Mouse (Mus musculus) ZHBTc4 (cell line): Measurements from ENCODE around the gene Gsk3a.

ENCODE experiments used
- DNase-seq: peaks from one replicate; pipeline ENCODE4 v3.0.0-alpha.2; 2011; ENCODE audit warnings: low read depth, low spot score

Gsk3a gene

DNA sequence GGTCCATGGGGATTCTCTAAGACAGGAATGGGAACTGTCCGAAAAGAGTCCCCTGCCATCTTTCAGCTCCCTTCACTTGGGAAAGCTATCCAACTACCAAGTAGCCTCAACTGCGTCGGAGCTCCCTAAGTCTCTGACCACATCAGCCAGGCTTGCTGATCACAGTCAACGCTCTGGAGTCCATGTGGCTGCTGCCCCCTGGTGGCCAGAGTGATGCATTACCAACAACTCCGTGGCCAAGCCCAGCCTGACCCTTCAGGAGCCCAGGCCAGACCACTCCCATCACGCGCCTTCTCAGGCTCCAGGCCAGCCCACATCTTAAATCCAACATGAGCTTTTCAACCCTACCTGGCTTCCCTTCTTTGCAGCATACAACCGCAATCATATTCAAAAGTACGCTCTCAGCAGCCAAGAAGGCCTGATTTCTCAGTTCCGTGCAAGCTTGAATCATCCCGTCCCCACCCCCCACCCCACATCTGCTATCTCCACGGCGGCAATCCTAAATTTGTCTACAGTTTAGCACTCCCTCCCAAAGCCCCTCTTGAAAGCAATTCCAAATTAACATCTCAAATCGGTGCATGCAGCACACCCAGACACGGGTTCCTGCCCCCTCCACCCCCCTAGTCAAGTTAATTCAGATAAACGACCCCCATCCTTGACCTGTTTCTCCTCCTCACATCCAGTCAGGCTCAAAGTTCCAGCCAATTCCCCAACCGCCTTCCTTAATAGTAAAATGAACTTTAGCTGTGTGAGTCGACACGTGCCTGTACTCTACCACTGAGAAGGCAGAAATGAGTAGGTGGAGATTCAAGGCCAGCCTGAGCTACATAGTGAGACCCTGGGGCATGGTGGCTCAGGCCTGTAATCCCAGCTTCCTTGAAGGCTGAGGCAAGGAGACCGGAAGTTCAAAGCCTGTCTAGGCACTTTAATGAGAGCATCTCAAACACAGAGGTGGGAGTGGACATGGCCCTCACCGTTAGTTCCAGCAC lies 49.7 kb downstream of the Gsk3a start:
- peak; percentile 96 for DNase-seq

GRCm38 (mm10) chr7:25184091-25184490 lies 53.6 kb downstream of the Gsk3a start:
- no peak for DNase-seq

DNA sequence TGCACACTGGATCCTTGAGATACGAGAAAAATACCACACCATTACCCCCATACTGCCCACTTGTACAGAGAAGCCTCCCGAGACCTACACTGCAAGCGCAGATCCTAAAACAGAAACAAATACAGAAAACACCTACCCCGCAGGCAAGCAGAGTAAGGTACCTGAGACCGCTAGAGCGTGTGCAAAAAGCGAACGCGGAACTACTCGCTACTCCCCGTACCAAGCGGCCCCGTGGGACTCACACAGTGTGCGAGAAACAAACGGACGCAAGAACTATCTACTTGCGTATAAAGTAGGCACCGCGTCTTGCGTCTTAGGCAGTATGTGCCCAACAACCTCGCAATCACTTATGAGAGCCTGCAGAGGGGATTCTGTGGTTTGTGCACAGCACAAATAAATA lies 55.8 kb downstream of the Gsk3a start:
- DNase-seq = peak; percentile 43

GRCm38 (mm10) chr7:25181331-25181790 lies 56.3 kb downstream of the Gsk3a start:
- peak; percentile 63 for DNase-seq

GRCm38 (mm10) chr7:25180512-25180911 lies 57.1 kb downstream of the Gsk3a start:
- DNase-seq = no peak

- peak; percentile 91 for DNase-seq
These were observed 58.0 kb downstream of the Gsk3a start, which contains the start of gene Pou2f2 for GRCm38 (mm10) chr7:25179606-25180161. Pou2f2 (minus strand) TSS chr7:25179726.

GRCm38 (mm10) chr7:25178787-25179605 lies 58.7 kb downstream of the Gsk3a start:
- DNase-seq = peak; percentile 44

DNA sequence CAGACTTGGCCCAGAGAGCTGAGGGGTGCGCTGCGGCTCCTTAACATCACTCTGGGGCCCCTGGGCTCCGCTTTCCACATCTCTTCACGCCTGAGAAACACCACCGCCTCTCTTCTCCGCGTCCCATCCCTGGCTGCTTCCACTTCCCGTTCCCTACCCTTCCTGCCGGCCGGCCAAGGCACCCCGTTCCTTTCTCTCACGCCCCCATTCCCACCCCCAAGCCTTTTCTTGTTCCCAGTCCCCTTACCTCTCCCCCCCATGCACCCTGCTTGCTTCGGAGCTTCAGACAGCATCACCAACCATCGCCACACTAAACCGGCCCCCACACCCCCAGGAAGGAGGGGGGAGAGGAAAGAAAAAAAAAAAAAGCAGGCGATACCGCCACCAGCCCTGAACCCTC lies 59.3 kb downstream of the Gsk3a start:
- DNase-seq = no peak
